Mouse (Mus musculus): ENCODE measurements at regions not wholly inside any gene's neighbourhood (a gene's known extent, or its start where the extent isn't known, plus 50 kb on each side); places are given as distances from the start of the nearest gene placed in this dataset.

DNA sequence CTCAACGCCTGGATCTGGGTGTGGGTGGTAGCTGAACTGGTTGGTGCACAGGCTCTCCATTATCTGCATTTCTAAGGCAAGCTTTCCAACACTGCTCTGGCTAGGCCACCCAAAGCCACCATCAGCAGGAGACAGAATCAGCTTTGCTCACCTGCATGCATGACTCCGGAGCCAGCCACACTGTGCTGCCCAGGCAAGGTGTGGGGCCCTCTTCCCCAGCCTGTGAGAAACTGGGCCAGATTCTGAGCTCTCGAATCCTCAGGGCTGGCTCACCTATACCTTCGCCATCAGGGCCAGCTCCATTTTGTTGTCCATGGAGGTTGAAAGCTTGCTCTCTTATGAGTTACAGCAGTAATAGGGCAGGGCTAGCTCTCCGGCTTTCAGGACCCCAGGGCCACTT, 293.1 kb upstream of the Pdzrn3 start:
- no peak for TF ChIP-seq CTCF (IDR thresholded peaks at IDR 0.05)
- no peak for TF ChIP-seq EP300 (IDR thresholded peaks at IDR 0.05; ENCODE audit: insufficient read depth, low read depth, low read length)
- TF ChIP-seq POLR2A (IDR thresholded peaks at IDR 0.05; ENCODE audit: insufficient read depth, low read depth, low read length), result no peak
